Mouse (Mus musculus) CH12.LX (cell line): ENCODE data around the gene Myod1. TPM values are rescaled to one million over a fixed set of nuclear protein-coding genes. Genes with fewer than 3 reads are reported as not detected.

Source experiments
- DNase-seq: peaks from one replicate; pipeline ENCODE4 v3.0.0-alpha.2; 2013; ENCODE audit errors: extremely low read depth
- H3K27ac ChIP-seq: 2 replicates; pipeline ENCODE4 v1.5.1; 2012; ENCODE audit warnings: low read depth, mild to moderate bottlenecking, control low read depth, moderate library complexity; ENCODE audit not compliant: insufficient read depth
- H3K27me3 ChIP-seq: replicated peaks from 2 replicates; pipeline ENCODE3; 2012; ENCODE audit warnings: inconsistent platforms
- H3K36me3 ChIP-seq, 2 experiments: replicated peaks in 1 of 2; 2 replicates each; pipeline versions ENCODE3 to v1.6.1; 2012; ENCODE audit warnings: inconsistent platforms in 1 of 2, low read length in 1 of 2, mild to moderate bottlenecking in 1 of 2, mixed read lengths in 1 of 2, moderate library complexity in 1 of 2; ENCODE audit not compliant: control insufficient read depth in 1 of 2, insufficient read depth in 1 of 2
- H3K4me1 ChIP-seq, 2 experiments: 2 replicates each; pipeline ENCODE4 v1.6.1; 2012; ENCODE audit warnings: inconsistent platforms in 1 of 2, moderate library complexity in 1 of 2; ENCODE audit not compliant: insufficient read depth in 2 of 2, control insufficient read depth in 1 of 2
- H3K4me2 ChIP-seq: 2 replicates; pipeline ENCODE4 v1.6.1; 2012; ENCODE audit warnings: low read depth, mild to moderate bottlenecking, control low read depth; ENCODE audit not compliant: poor library complexity, insufficient read depth, severe bottlenecking
- H3K4me3 ChIP-seq, 3 experiments: fragments of 150-350 bp in 1 of 3; sonication (generic) in 1 of 3; replicated peaks in 1 of 3; 2 replicates each; pipeline versions ENCODE3 to v1.5.1; 2011 to 2012; ENCODE audit warnings: low read depth in 2 of 3, low read length in 2 of 3, mild to moderate bottlenecking in 2 of 3, moderate library complexity in 2 of 3, control low read depth in 1 of 3, improper control_type of control experiment in 1 of 3, inconsistent platforms in 1 of 3, mixed read lengths in 1 of 3; ENCODE audit not compliant: poor library complexity in 1 of 3
- H3K79me2 ChIP-seq: replicated peaks from 2 replicates; pipeline ENCODE4 v1.6.1; 2012; ENCODE audit warnings: mild to moderate bottlenecking, moderate library complexity; ENCODE audit not compliant: control insufficient read depth, poor library complexity, insufficient read depth, severe bottlenecking; ENCODE audit errors: extremely low read depth
- H3K9ac ChIP-seq: 2 replicates; pipeline ENCODE4 v1.6.1; 2012; ENCODE audit warnings: low read depth, mild to moderate bottlenecking, control low read depth, moderate library complexity; ENCODE audit not compliant: insufficient read depth
- H3K9me3 ChIP-seq: replicated peaks from 2 replicates; pipeline ENCODE3; 2012; ENCODE audit warnings: low read length, inconsistent platforms, mixed read lengths
- BHLHE40 ChIP-seq: IDR thresholded peaks from 2 replicates; pipeline ENCODE4 v1.6.1; 2011; ENCODE audit warnings: mild to moderate bottlenecking, low read depth, low read length, improper control_type of control experiment
- CHD1 ChIP-seq: IDR thresholded peaks from 2 replicates; pipeline ENCODE4 v1.6.1; 2012; ENCODE audit warnings: low read depth, low read length, improper control_type of control experiment, inconsistent platforms
- CTCF ChIP-seq, 2 experiments: IDR thresholded peaks in 1 of 2; conservative IDR thresholded peaks in 1 of 2; 2 replicates each; pipeline ENCODE4 v1.5.1; 2011 to 2012; ENCODE audit warnings: low read depth in 2 of 2, low read length in 2 of 2, improper control_type of control experiment in 1 of 2, inconsistent platforms in 1 of 2, mild to moderate bottlenecking in 1 of 2, moderate library complexity in 1 of 2
- E2F4 ChIP-seq: IDR thresholded peaks from 2 replicates; pipeline ENCODE4 v1.6.1; 2011; ENCODE audit warnings: low read depth, low read length, improper control_type of control experiment; ENCODE audit not compliant: insufficient replicate concordance
- ELF1 ChIP-seq: IDR thresholded peaks from 2 replicates; pipeline ENCODE4 v1.6.1; 2014; ENCODE audit warnings: low read depth, mild to moderate bottlenecking, inconsistent platforms, low read length, improper control_type of control experiment
- EP300 ChIP-seq: IDR thresholded peaks from 2 replicates; pipeline ENCODE4 v1.6.1; 2011; ENCODE audit warnings: low read length, improper control_type of control experiment
- ETS1 ChIP-seq: conservative IDR thresholded peaks from 2 replicates; pipeline ENCODE4 v1.6.1; 2012; ENCODE audit warnings: low read depth, mild to moderate bottlenecking, inconsistent platforms, low read length, improper control_type of control experiment, moderate library complexity
- GABPA ChIP-seq: IDR thresholded peaks from 2 replicates; pipeline ENCODE4 v1.6.1; 2012; ENCODE audit warnings: low read depth, low read length, improper control_type of control experiment, inconsistent platforms; ENCODE audit not compliant: insufficient replicate concordance
- HCFC1 ChIP-seq: IDR thresholded peaks from 2 replicates; pipeline ENCODE4 v1.6.1; 2012; ENCODE audit warnings: low read depth, mild to moderate bottlenecking, inconsistent platforms, low read length, improper control_type of control experiment
- IRF4 ChIP-seq: IDR thresholded peaks from 2 replicates; pipeline ENCODE4 v1.6.1; 2014; ENCODE audit warnings: low read depth, mild to moderate bottlenecking, inconsistent platforms, low read length, improper control_type of control experiment
- JUND ChIP-seq: conservative IDR thresholded peaks from 2 replicates; pipeline ENCODE4 v1.6.1; 2011; ENCODE audit warnings: low read depth, low read length, improper control_type of control experiment
- MAX ChIP-seq: IDR thresholded peaks from 2 replicates; pipeline ENCODE4 v1.6.1; 2011; ENCODE audit warnings: low read length, improper control_type of control experiment
- MAZ ChIP-seq: IDR thresholded peaks from 2 replicates; pipeline ENCODE4 v1.6.1; 2012; ENCODE audit warnings: low read depth, mild to moderate bottlenecking, inconsistent platforms, low read length, improper control_type of control experiment, moderate library complexity
- MYC ChIP-seq: IDR thresholded peaks from 2 replicates; pipeline ENCODE4 v1.6.1; 2011; ENCODE audit warnings: low read depth, mild to moderate bottlenecking, improper control_type of control experiment, low read length
- NELFE ChIP-seq: IDR thresholded peaks from 2 replicates; pipeline ENCODE4 v1.6.1; 2011; ENCODE audit warnings: low read depth, low read length, improper control_type of control experiment
- NRF1 ChIP-seq: IDR thresholded peaks from 2 replicates; pipeline ENCODE4 v1.6.1; 2014; ENCODE audit warnings: low read depth, mild to moderate bottlenecking, inconsistent platforms, low read length, improper control_type of control experiment, moderate library complexity
- PAX5 ChIP-seq: IDR thresholded peaks from 2 replicates; pipeline ENCODE4 v1.6.1; 2012; ENCODE audit warnings: low read length, inconsistent platforms, mixed read lengths
- RAD21 ChIP-seq: IDR thresholded peaks from 2 replicates; pipeline ENCODE4 v1.6.1; 2011; ENCODE audit warnings: low read depth, mild to moderate bottlenecking, low read length, improper control_type of control experiment, moderate library complexity
- RCOR1 ChIP-seq: conservative IDR thresholded peaks from 2 replicates; pipeline ENCODE4 v1.6.1; 2012; ENCODE audit warnings: low read depth, mild to moderate bottlenecking, inconsistent platforms, low read length, improper control_type of control experiment
- SIN3A ChIP-seq: IDR thresholded peaks from 2 replicates; pipeline ENCODE4 v1.6.1; 2012; ENCODE audit warnings: low read length, improper control_type of control experiment, inconsistent platforms
- SMC3 ChIP-seq: IDR thresholded peaks from 2 replicates; pipeline ENCODE4 v1.6.1; 2011; ENCODE audit warnings: low read depth, low read length, improper control_type of control experiment
- UBTF ChIP-seq: IDR thresholded peaks from 2 replicates; pipeline ENCODE4 v1.6.1; 2012; ENCODE audit warnings: low read depth, mild to moderate bottlenecking, inconsistent platforms, low read length, improper control_type of control experiment, moderate library complexity
- USF1 ChIP-seq: IDR thresholded peaks from 2 replicates; pipeline ENCODE4 v1.6.1; 2014; ENCODE audit warnings: low read depth, mild to moderate bottlenecking, inconsistent platforms, low read length, improper control_type of control experiment
- USF2 ChIP-seq: conservative IDR thresholded peaks from 2 replicates; pipeline ENCODE4 v1.6.1; 2011; ENCODE audit warnings: low read depth, low read length, improper control_type of control experiment
- ZC3H11A ChIP-seq: IDR thresholded peaks from 2 replicates; pipeline ENCODE4 v1.6.1; 2012; ENCODE audit warnings: low read depth, mild to moderate bottlenecking, inconsistent platforms, low read length, improper control_type of control experiment
- ZKSCAN1 ChIP-seq: IDR thresholded peaks from 2 replicates; pipeline ENCODE4 v1.6.1; 2012; ENCODE audit warnings: low read depth, inconsistent platforms, low read length, improper control_type of control experiment, borderline replicate concordance
- ZMIZ1 ChIP-seq: IDR thresholded peaks from 2 replicates; pipeline ENCODE4 v1.6.1; 2012; ENCODE audit warnings: low read depth, mild to moderate bottlenecking, inconsistent platforms, low read length, improper control_type of control experiment
- ZNF384 ChIP-seq: IDR thresholded peaks from 2 replicates; pipeline ENCODE4 v1.6.1; 2012; ENCODE audit warnings: low read depth, low read length, improper control_type of control experiment, inconsistent platforms
- dilution Hi-C: fragments of 300-500 bp; cut with MboI; formaldehyde crosslinking; loops from 2 replicates; pipeline ENCODE4 v1.14.3; 2020; ENCODE audit warnings: low sequenced_read_pairs; ENCODE audit not compliant: extremely low pct_unique_long_range_greater_than_20kb, extremely low pct_ligation_motif_present
- in situ Hi-C: fragments of 300-500 bp; cut with MboI; formaldehyde crosslinking; loops from 3 replicates; pipeline ENCODE4 v1.14.3; 2019; ENCODE audit warnings: low sequenced_read_pairs, low pct_ligation_motif_present, low pct_unique_long_range_greater_than_20kb, mixed read lengths
- polyA plus RNA-seq: library from polyadenylated mRNA; unstranded; fragments of >175 nt; gene quantifications from 2 replicates; pipeline ENCODE4 v1.2.1, GENCODE M21; 2012; ENCODE audit warnings: low read depth; ENCODE audit not compliant: insufficient read length
- total RNA-seq, 2 experiments: library from RNA; depleted of rRNA; stranded (reverse); fragments of 300-350 nt in 1 of 2; fragments of >200 nt in 1 of 2; gene quantifications; 2 replicates each; pipeline ENCODE4 v1.2.3; 2012 to 2014

The Myod1 gene
- total and polyA plus RNA-seq, 3 experiments: not detected

DNA sequence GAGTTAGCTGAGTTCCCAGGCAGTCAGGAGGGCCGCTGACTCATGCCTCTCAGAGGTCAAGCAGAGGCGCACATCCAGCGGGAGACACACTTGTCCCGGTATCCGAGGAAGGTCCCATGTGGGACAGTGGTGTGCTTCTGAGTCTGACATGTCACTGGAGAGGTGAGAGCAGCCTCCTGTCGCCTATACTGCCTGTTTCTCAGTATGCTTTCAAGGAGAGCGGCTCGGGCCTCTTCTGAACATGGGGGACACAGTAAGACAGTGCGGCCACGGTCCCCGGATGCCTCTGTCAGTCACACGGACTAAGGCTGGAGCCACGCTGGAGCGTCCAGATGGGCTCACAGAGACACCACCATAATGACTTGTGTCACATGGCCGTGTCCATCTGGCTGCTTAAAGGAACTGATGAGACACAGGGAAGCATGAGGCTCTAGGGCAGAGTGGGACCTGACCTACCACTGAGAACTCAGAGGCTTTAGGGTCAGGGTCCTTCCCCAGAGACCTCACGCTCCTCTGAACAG, 41.9 kb downstream of the Myod1 start:
- Histone ChIP-seq H3K79me2 (no peaks in the 10 kb centered on the region), H3K4me3 (no peak overlapping the region), H3K9me3 (no peaks in the 10 kb centered on the region), H3K27ac (no peak overlapping the region), H3K4me1 (0 out of 4 replicates have a peak, but pooled peaks cover 0 to 6% of the 10 kb centered on the region in 2 experiments), H3K4me2 (no peak overlapping the region), H3K27me3 (no peaks in the 10 kb centered on the region), H3K36me3 (no peaks in the 10 kb centered on the region), H3K9ac (no peak overlapping the region)
- dilution Hi-C loops: no loop called here
- TF ChIP-seq NELFE (no peak), ZMIZ1 (no peak), HCFC1 (no peak), UBTF (no peak), E2F4 (no peak), ELF1 (no peak), EP300 (no peak), ETS1 (no peak), USF2 (no peak), ZNF384 (no peak), RAD21 (no peak), ZKSCAN1 (no peak), GABPA (no peak), MYC (no peak), CTCF (conservative IDR thresholded peaks at IDR 0.05 in 1 of 2, IDR thresholded peaks at IDR 0.05 in 1 of 2; ENCODE audit: low read depth in 2 of 2, low read length in 2 of 2) (no peak), RCOR1 (no peak), CHD1 (no peak)
- in situ Hi-C loops: no loop called here
- no peak for DNase-seq

DNA sequence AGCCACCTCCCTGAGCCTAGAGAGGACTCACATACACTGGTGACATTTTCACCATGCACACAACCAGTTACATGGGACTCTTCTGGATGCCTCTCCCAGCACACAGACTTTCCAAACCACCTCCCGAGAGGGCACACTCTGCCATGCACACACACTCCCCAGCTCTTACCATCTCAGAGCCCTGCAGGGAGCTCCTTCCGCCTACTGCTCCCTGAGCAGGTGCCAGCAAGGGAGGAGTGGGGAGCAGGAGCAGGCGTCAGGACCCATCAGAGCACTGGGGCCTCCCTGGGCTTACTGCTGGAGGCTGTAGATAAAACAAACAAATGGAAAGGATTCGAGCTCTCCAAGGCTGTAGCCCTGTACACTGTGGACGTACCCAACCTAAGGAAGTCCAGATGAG, 45.3 kb downstream of the Myod1 start:
- no peak overlapping the region for H3K9ac ChIP-seq
- TF ChIP-seq EP300 (no peak), ZNF384 (no peak), NELFE (no peak), USF1 (no peak), NRF1 (no peak), RAD21 (no peak), MAZ (no peak), MAX (no peak), BHLHE40 (no peak), MYC (no peak), SMC3 (no peak), ZC3H11A (no peak), ZKSCAN1 (no peak), PAX5 (no peak), SIN3A (no peak), IRF4 (no peak), JUND (no peak)
- DNase-seq: no peak
- 0 out of 4 replicates have a peak, but pooled peaks cover 0 to 6% of the 10 kb centered on the region in 2 experiments for H3K4me1 ChIP-seq
- no peak overlapping the region for H3K4me2 ChIP-seq
- no peaks in the 10 kb centered on the region for H3K79me2 ChIP-seq
- no peak overlapping the region for H3K4me3 ChIP-seq
- no peaks in the 10 kb centered on the region for H3K27me3 ChIP-seq
- H3K36me3 ChIP-seq: no peaks in the 10 kb centered on the region
- no peak overlapping the region for H3K27ac ChIP-seq
- dilution Hi-C loops: no loop called here
- H3K9me3 ChIP-seq: no peaks in the 10 kb centered on the region
- in situ Hi-C loops: no loop called here
